Mouse (Mus musculus) myocyte (in vitro differentiated cells): ENCODE measurements around the gene Ttbk1.

ENCODE experiments used
- MYOD1 ChIP-seq, 3 experiments: IDR thresholded peaks; one replicate each; pipeline ENCODE4 v1.6.1; 2011; ENCODE audit warnings: control low read depth in 2 of 3, low read depth in 2 of 3, mild to moderate bottlenecking in 2 of 3, moderate library complexity in 1 of 3; ENCODE audit not compliant: insufficient read length in 2 of 3, control insufficient read depth in 1 of 3
- POLR2A ChIP-seq: IDR thresholded peaks from one replicate; pipeline ENCODE4 v1.6.1; 2011; ENCODE audit warnings: low read depth, mild to moderate bottlenecking, control low read depth, moderate library complexity; ENCODE audit not compliant: insufficient read length

DNA sequence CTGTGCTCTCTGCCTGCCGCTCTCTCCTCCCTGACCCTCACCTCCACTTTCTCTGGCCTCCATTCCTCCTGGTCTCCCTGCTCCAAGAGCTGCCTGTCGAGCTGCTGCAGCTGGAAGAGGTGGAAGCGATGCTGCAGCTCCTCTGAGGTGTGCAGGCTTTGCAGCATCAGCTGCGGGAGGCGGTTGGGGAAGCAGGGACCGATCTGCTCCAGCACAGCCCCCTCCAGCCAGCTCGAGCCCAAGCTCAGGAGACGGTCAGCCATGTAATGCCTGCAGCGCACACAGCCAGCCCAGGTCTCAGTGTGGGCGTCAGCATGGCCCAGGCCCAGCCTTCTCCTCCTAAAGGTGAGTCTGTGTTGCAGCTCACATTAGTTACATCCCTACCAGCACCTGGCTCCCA lies 32.5 kb upstream of the Ttbk1 start:
- TF ChIP-seq POLR2A (no peak), MYOD1 (IDR thresholded peaks at IDR 0.05; ENCODE audit: control insufficient read depth in 1 of 3, insufficient read length in 2 of 3, low read depth in 2 of 3) (no peak)
